Mouse (Mus musculus) kidney, adult 18-20 months (tissue): ENCODE measurements around the gene Zbtb46.
A peak's percentile ranks its signal among the peaks of the same experiment; 100 is the strongest.
"Not testable (repeated sequence)": the region's sequence is repeated elsewhere in the genome, so short reads cannot be mapped to it uniquely, and the experiment has no call there.

Experiments
- DNase-seq: peaks from one replicate; pipeline ENCODE4 v3.0.0; 2021

The Zbtb46 gene

GRCm38 (mm10) chr2:181459153-181459672 lies at the start of gene Zbtb46:
Zbtb46 (minus strand) TSS chr2:181459426.
- DNase-seq, result peak; percentile 90

GRCm38 (mm10) chr2:181498644-181499043 lies 39.4 kb upstream of the Zbtb46 start:
- no peak for DNase-seq

GRCm38 (mm10) chr2:181497548-181497875 lies 38.3 kb upstream of the Zbtb46 start:
- DNase-seq, result peak; percentile 71

GRCm38 (mm10) chr2:181496831-181497547 lies 37.8 kb upstream of the Zbtb46 start, which contains the start of gene Tpd52l2:
Tpd52l2 (plus strand) TSS chr2:181497142.
- peak; percentile 91 for DNase-seq

- peak; percentile 58 for DNase-seq
Measured at GRCm38 (mm10) chr2:181496281-181496680, 37.1 kb upstream of the Zbtb46 start.

GRCm38 (mm10) chr2:181495845-181496244 lies 36.6 kb upstream of the Zbtb46 start:
- not testable (repeated sequence) for DNase-seq

GRCm38 (mm10) chr2:181494266-181494945 lies 35.2 kb upstream of the Zbtb46 start:
- DNase-seq, result no peak

- no peak for DNase-seq
Measured at GRCm38 (mm10) chr2:181493156-181493927, 34.1 kb upstream of the Zbtb46 start, which contains the start of gene Abhd16b. Abhd16b (plus strand) TSS chr2:181493206.

GRCm38 (mm10) chr2:181492206-181492605 lies 33.0 kb upstream of the Zbtb46 start:
- DNase-seq, result no peak

GRCm38 (mm10) chr2:181491432-181492205 lies 32.4 kb upstream of the Zbtb46 start:
- peak; percentile 27 for DNase-seq

- peak; percentile 68 for DNase-seq
Measured at GRCm38 (mm10) chr2:181487338-181488277, 28.4 kb upstream of the Zbtb46 start.

- DNase-seq, result no peak
Measured at GRCm38 (mm10) chr2:181485741-181486140, 26.5 kb upstream of the Zbtb46 start.

- no peak for DNase-seq
Measured at GRCm38 (mm10) chr2:181484456-181485233, 25.4 kb upstream of the Zbtb46 start.

- DNase-seq, result peak; percentile 65
Measured at GRCm38 (mm10) chr2:181483562-181484318, 24.5 kb upstream of the Zbtb46 start.

- DNase-seq, result no peak
Measured at GRCm38 (mm10) chr2:181483120-181483519, 23.9 kb upstream of the Zbtb46 start.

GRCm38 (mm10) chr2:181472256-181472827 lies 13.1 kb upstream of the Zbtb46 start:
- DNase-seq, result peak; percentile 38

- peak; percentile 58 for DNase-seq
Measured at GRCm38 (mm10) chr2:181471246-181471645, 12.0 kb upstream of the Zbtb46 start.

- DNase-seq, result peak; percentile 28
Measured at GRCm38 (mm10) chr2:181470285-181470684, 11.1 kb upstream of the Zbtb46 start.

- DNase-seq, result no peak
Measured at GRCm38 (mm10) chr2:181465423-181465822, 6.2 kb upstream of the Zbtb46 start.
